Mouse (Mus musculus) T-cell, adult 2 months (primary cell): ENCODE measurements at regions not wholly inside any gene's neighbourhood (a gene's known extent, or its start where the extent isn't known, plus 50 kb on each side); places are given as distances from the start of the nearest gene placed in this dataset.

Experiments used
- DNase-seq: peaks from one replicate; pipeline ENCODE4 v3.0.0; 2022; ENCODE audit warnings: low spot score

DNA sequence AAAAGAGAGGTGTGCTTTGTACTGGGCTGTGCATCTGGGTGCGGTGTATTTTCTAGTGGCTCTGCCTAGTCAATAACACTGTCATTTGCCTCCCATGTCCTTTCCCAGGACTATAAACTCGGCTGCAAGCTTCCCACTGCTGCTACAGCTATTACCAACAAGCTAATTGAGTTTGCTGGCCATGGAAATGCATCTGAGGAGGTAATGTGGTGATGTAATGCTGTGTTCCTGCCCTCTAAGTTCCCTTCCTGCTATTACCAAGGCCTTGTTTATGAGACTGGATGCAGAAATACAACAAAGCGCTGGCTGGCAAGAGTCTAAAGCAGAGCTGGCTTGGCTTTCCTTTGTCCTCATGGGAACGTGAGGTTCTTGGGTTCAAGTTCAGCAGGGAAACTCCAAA, 533.0 kb upstream of the Castor2 start:
- DNase-seq = no peak

GRCm38 (mm10) chr5:133550657-133551056, 548.9 kb upstream of the Castor2 start:
- DNase-seq = no peak

- no peak for DNase-seq
Observed at GRCm38 (mm10) chr5:133542217-133542616, 557.3 kb upstream of the Castor2 start.

- no peak for DNase-seq
Observed at GRCm38 (mm10) chr5:133532678-133533077, 566.8 kb upstream of the Castor2 start.

DNA sequence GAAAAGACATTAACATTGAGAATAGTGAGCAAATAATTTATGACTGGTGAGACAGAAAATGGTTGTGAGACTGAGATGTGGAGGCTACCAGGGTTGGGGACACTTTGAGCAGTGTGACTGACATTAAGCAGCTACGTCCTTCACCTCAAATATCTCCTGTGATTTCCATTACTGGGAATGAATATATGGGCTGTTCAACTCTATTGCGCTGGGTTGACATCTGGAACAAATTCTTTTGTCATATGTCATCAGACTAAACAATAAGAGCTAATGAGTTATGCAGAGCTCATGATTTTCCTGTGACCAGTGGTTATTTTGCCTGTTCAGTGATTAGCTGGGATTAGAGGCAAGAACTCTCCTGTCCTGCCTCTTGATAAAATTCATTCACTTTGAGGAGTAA, 593.9 kb upstream of the Castor2 start:
- DNase-seq = no peak

DNA sequence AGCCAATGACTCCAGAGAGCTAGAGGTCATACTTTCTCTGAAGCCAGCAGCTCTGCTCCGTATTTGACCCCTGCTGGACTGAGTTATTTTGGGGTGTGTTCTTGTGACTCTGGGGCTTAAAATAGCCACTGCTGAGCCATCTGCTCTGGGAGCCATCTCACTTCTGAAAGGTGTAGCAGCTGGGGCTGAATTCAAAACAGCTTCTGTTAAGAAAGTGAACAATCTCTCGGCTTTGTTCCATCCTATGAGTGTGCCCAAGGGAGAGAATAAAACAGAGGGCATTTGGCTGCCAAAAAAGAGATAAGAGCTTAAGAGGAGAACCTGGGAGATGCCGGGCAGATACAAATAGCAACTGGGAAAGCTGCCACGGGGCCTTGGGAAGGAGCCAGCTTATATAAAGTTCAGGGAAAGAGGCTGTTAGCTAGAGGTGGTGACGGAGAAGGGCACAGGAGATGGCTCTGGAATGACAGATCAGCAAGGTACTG, 611.7 kb upstream of the Castor2 start:
- DNase-seq = no peak

- no peak for DNase-seq
Observed at GRCm38 (mm10) chr5:133482291-133483086, 617.0 kb upstream of the Castor2 start.

- no peak for DNase-seq
Observed at GRCm38 (mm10) chr5:133479205-133479604, 620.3 kb upstream of the Castor2 start.

- no peak for DNase-seq
Observed at GRCm38 (mm10) chr5:133453349-133454049, 646.0 kb upstream of the Castor2 start.

DNA sequence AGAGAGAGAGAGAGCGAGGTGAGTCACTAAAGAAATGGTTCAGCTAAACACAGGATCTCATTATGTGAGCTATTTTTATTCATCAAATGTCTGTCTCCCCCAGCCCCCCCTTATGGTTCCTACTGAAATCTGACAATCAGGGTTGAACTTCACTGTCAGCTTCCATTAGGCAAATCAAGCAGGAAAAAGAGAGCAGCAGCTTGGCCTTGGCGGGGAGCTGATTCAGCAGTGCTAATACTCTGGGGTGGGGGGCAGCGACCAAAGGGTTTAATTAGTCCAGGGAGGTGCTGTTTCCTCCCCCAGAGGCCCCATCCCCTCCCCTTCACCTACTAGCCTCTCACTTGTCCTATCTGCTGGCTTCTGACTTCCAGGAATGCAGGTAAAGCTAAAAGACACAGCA, 649.6 kb upstream of the Castor2 start:
- no peak for DNase-seq

- no peak for DNase-seq
Observed at GRCm38 (mm10) chr5:133400826-133401225, 698.7 kb upstream of the Castor2 start.

DNA sequence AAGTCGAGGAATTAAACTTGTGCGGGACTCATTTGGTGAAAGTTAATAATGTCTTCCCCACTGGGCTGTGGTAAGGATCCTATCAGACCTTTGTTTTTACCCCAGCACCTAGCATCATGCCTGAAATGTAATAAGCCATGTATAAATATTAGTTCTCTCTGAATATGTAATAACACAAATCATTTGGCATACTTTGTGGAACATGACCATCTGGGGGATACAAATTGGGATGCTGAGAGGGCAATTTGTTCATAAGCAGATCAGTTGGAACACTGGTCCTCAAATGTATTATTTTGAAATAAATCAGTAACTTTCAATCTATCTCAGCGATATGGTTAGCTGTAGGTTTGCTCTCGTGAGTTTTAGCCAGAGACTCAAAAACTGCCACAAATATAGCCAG, 709.6 kb upstream of the Castor2 start:
- no peak for DNase-seq

- no peak for DNase-seq
Observed at GRCm38 (mm10) chr5:133389023-133389840, 710.3 kb upstream of the Castor2 start.

- DNase-seq = no peak
Observed at GRCm38 (mm10) chr5:133385374-133386349, 713.8 kb upstream of the Castor2 start.

GRCm38 (mm10) chr5:133365771-133366170, 733.7 kb upstream of the Castor2 start:
- DNase-seq = no peak

DNA sequence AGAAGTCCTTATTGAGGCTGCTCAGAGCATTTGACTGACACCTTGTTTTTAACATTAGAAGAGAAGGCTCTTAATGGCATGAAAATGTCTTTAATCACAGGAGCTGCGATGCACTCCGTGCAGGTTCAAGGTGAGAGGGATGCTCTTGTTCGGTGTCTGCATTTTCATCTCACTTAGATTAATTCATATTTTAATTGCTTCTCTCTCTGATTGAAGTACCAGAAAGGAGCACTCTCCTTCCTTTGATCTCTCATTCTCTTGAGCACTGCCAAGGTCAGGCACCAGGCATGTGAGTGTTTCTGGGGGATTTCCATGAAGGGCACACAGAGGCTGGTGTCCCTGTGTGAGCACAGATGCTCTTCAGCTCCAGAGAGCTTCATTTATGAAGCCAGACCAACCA, 752.0 kb upstream of the Castor2 start:
- no peak for DNase-seq

DNA sequence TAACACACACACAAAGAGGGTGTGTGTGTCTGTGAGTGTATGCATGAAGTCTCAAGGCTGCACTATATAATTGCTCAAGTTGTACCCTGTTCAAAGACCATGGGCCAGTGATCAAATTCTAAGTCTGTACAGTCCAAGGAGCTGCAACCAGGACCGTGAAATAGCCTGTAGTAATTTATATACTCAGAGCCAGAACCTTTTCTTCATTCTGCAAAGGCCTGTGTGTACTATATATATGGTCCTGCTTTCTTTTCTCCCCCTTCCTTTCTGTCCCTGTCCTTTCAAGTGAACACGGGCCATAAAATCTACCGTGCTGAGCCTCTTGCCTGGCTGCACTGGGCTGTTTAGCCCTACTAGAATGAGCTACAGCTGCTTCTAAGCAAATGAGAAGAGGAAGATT, 757.5 kb upstream of the Castor2 start:
- no peak for DNase-seq

DNA sequence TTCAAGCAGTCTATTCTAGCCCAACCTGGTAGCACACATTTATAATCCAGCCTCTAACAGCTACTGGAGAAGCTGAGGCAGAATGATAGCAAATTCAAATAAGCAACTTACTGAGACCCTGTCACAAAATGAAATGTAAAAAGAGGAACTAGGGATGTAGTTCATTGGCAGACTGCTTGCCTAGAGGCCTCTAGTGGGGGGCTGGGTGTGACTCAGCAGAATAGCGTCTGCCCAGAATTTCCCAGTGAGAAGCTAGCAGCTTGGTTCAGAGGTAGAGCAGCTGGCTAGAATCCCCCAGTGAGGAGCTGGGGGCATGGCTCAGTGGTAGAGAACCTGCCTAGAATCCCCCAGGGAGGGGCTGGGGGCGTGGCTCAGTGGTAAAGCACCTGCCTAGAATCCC, 777.5 kb upstream of the Auts2 start:
- no peak for DNase-seq

- DNase-seq = no peak
Observed at GRCm38 (mm10) chr5:133320206-133320605, 777.1 kb upstream of the Auts2 start.

- DNase-seq = no peak
Observed at GRCm38 (mm10) chr5:133314031-133314430, 770.9 kb upstream of the Auts2 start.
